Mouse (Mus musculus) hindbrain, embryonic 16.5 days (tissue): ENCODE results near the gene Arg2. TPM values are rescaled to one million over a fixed set of nuclear protein-coding genes. Genes with fewer than 3 reads are reported as not detected.
"Not testable (repeated sequence)": the region's sequence is repeated elsewhere in the genome, so short reads cannot be mapped to it uniquely, and the experiment has no call there.

Source experiments
- ATAC-seq: fragments of 200-750 bp; cut with Nextera tagmentation; 2 replicates; pipeline ENCODE4 v1.8.0; 2017; ENCODE audit warnings: moderate TSS enrichment, moderate library complexity
- H3K27ac ChIP-seq: fragments of 300-500 bp; sonication (generic); 2 replicates; pipeline ENCODE4 v1.5.1; 2014; ENCODE audit warnings: low read depth, mild to moderate bottlenecking, control low read depth, low read length, moderate library complexity
- H3K27me3 ChIP-seq: fragments of 300-500 bp; sonication (generic); replicated peaks from 2 replicates; pipeline ENCODE4 v1.6.1; 2014; ENCODE audit warnings: low read length; ENCODE audit not compliant: control insufficient read depth, insufficient read depth
- H3K36me3 ChIP-seq: fragments of 300-500 bp; sonication (generic); 2 replicates; pipeline ENCODE4 v1.6.1; 2014; ENCODE audit warnings: mild to moderate bottlenecking, low read length, moderate library complexity, mixed read lengths; ENCODE audit not compliant: control insufficient read depth, insufficient read depth
- H3K4me1 ChIP-seq: fragments of 300-500 bp; sonication (generic); 2 replicates; pipeline ENCODE4 v1.6.1; 2014; ENCODE audit warnings: low read depth, low read length; ENCODE audit not compliant: control insufficient read depth, insufficient read depth
- H3K4me2 ChIP-seq: fragments of 300-500 bp; sonication (generic); 2 replicates; pipeline ENCODE4 v1.6.1; 2014; ENCODE audit warnings: mild to moderate bottlenecking, low read length, control low read depth, moderate library complexity
- H3K4me3 ChIP-seq: fragments of 300-500 bp; sonication (generic); 2 replicates; pipeline ENCODE4 v1.5.1; 2014; ENCODE audit warnings: mild to moderate bottlenecking, low read length, control low read depth, moderate library complexity
- H3K9ac ChIP-seq: fragments of 300-500 bp; sonication (generic); 2 replicates; pipeline ENCODE4 v1.6.1; 2014; ENCODE audit warnings: low read depth, mild to moderate bottlenecking, control low read depth, low read length, moderate library complexity
- H3K9me3 ChIP-seq: fragments of 300-500 bp; sonication (generic); 2 replicates; pipeline ENCODE4 v1.6.1; 2014; ENCODE audit warnings: mild to moderate bottlenecking, low read length, moderate library complexity; ENCODE audit not compliant: control insufficient read depth
- WGBS: fragments of 180-500 bp; shearing (Covaris S2); extraction: QIAGEN DNeasy Blood & Tissue Kit; methylation state at CpG from one replicate; pipeline ENCODE4 v1.1.7; 2014; 5-methylcytosine and 5-hydroxymethylcytosine counted together
- polyA plus RNA-seq: library from polyadenylated mRNA; unstranded; fragments of >200 nt; fragmentation: Nextera tagmentation; extraction: Ambion mirVana; gene quantifications from 2 replicates; pipeline ENCODE4 v1.2.1, GENCODE M21; 2015

Gene Arg2
- polyA plus RNA-seq, 1 experiment from 2014 or later = 27.9 TPM

- Histone ChIP-seq H3K4me2 (no peak overlapping the region), H3K9ac (no peak overlapping the region), H3K27me3 (no peaks in the 10 kb centered on the region), H3K36me3 (peaks cover 2% of the 10 kb centered on the region; the same call in 1 of the 2 replicates), H3K27ac (no peak overlapping the region), H3K4me3 (no peak overlapping the region), H3K9me3 (no peaks in the 10 kb centered on the region), H3K4me1 (no peaks in the 10 kb centered on the region)
- 93% methylated on average over 6 of the region's 6 CpGs for WGBS
- ATAC-seq = no peak
These were observed 19.1 kb downstream of the Arg2 start for GRCm38 (mm10) chr12:79149653-79150052.

GRCm38 (mm10) chr12:79162876-79163275 is 32.3 kb downstream of the Arg2 start:
- Histone ChIP-seq H3K9me3 (no peaks in the 10 kb centered on the region), H3K4me1 (no peaks in the 10 kb centered on the region), H3K4me3 (no peak overlapping the region), H3K4me2 (no peak overlapping the region), H3K27ac (no peak overlapping the region), H3K27me3 (no peaks in the 10 kb centered on the region), H3K9ac (no peak overlapping the region), H3K36me3 (peaks cover 41% of the 10 kb centered on the region)
- WGBS = 96% methylated on average over 3 of the region's 3 CpGs
- no peak for ATAC-seq

GRCm38 (mm10) chr12:79169173-79169572 is 38.6 kb downstream of the Arg2 start:
- no peaks in the 10 kb centered on the region for H3K27me3 ChIP-seq
- H3K4me3 ChIP-seq = no peak overlapping the region
- no peak for ATAC-seq
- no peak overlapping the region for H3K4me2 ChIP-seq
- no peak overlapping the region for H3K9ac ChIP-seq
- peaks cover 10% of the 10 kb centered on the region for H3K4me1 ChIP-seq
- 0 out of 2 replicates have a peak, but pooled peaks cover 8% of the 10 kb centered on the region for H3K36me3 ChIP-seq
- H3K9me3 ChIP-seq = no peaks in the 10 kb centered on the region
- H3K27ac ChIP-seq = no peak overlapping the region

GRCm38 (mm10) chr12:79170421-79170820 is 39.8 kb downstream of the Arg2 start:
- H3K36me3 ChIP-seq = 0 out of 2 replicates have a peak, but pooled peaks cover 3% of the 10 kb centered on the region
- no peak overlapping the region for H3K9ac ChIP-seq
- no peak overlapping the region for H3K4me3 ChIP-seq
- no peak overlapping the region for H3K27ac ChIP-seq
- no peak overlapping the region for H3K4me2 ChIP-seq
- WGBS = 72% methylated on average over 3 of the region's 3 CpGs
- no peaks in the 10 kb centered on the region for H3K9me3 ChIP-seq
- peaks cover 10% of the 10 kb centered on the region for H3K4me1 ChIP-seq
- ATAC-seq = no peak
- no peaks in the 10 kb centered on the region for H3K27me3 ChIP-seq

GRCm38 (mm10) chr12:79171269-79171995 is 40.9 kb downstream of the Arg2 start:
- 31% methylated on average over 12 of the region's 12 CpGs for WGBS
- H3K27ac ChIP-seq = peak overlapping the region; percentile 97; the same call in 1 of the 2 replicates
- no peak for ATAC-seq
- peaks cover 8% of the 10 kb centered on the region; the same call in 1 of the 2 replicates for H3K36me3 ChIP-seq
- H3K4me1 ChIP-seq = peaks cover 10% of the 10 kb centered on the region
- peak overlapping the region; percentile 90 for H3K9ac ChIP-seq
- H3K27me3 ChIP-seq = no peaks in the 10 kb centered on the region
- no peaks in the 10 kb centered on the region for H3K9me3 ChIP-seq
- peak overlapping the region; percentile 72 for H3K4me2 ChIP-seq
- H3K4me3 ChIP-seq = peak overlapping the region; percentile 86

- Histone ChIP-seq H3K4me3 (peak within 1 kb of the TSS; percentile 86), H3K27me3 (no peaks in the 10 kb centered on the region), H3K27ac (peak within 1 kb of the TSS; percentile 97), H3K4me1 (peaks cover 10% of the 10 kb centered on the region), H3K36me3 (peaks cover 8% of the 10 kb centered on the region; the same call in 1 of the 2 replicates), H3K9me3 (no peaks in the 10 kb centered on the region), H3K9ac (peak within 1 kb of the TSS; percentile 90), H3K4me2 (peak within 1 kb of the TSS; percentile 72)
- under 1% methylated on average over 49 of the region's 73 CpGs for WGBS
- ATAC-seq = peak; percentile 99
These were observed 41.7 kb downstream of the Arg2 start, which contains the start of gene Vti1b for GRCm38 (mm10) chr12:79172019-79172941. TSS of gene Vti1b (minus strand) at chr12:79172667.

- Histone ChIP-seq H3K4me1 (peaks cover 10% of the 10 kb centered on the region), H3K4me3 (no peak overlapping the region), H3K9me3 (no peaks in the 10 kb centered on the region), H3K27me3 (no peaks in the 10 kb centered on the region), H3K27ac (no peak overlapping the region), H3K9ac (no peak overlapping the region), H3K4me2 (no peak overlapping the region), H3K36me3 (peaks cover 8% of the 10 kb centered on the region; the same call in 1 of the 2 replicates)
- no peak for ATAC-seq
- WGBS = 87% methylated on average over 5 of the region's 5 CpGs
These were observed 43.1 kb downstream of the Arg2 start for GRCm38 (mm10) chr12:79173721-79174120.

GRCm38 (mm10) chr12:79175998-79176397 is 45.4 kb downstream of the Arg2 start:
- Histone ChIP-seq H3K4me1 (peaks cover 6% of the 10 kb centered on the region), H3K4me3 (no peak overlapping the region), H3K36me3 (peaks cover 8% of the 10 kb centered on the region; the same call in 1 of the 2 replicates), H3K9me3 (no peaks in the 10 kb centered on the region), H3K27ac (no peak overlapping the region), H3K9ac (no peak overlapping the region), H3K27me3 (no peaks in the 10 kb centered on the region), H3K4me2 (no peak overlapping the region)
- ATAC-seq = no peak
- WGBS = 88% methylated on average over 5 of the region's 5 CpGs

GRCm38 (mm10) chr12:79185160-79185559 is 54.6 kb downstream of the Arg2 start:
- 96% methylated on average over 6 of the region's 6 CpGs for WGBS
- H3K9me3 ChIP-seq, ATAC-seq, H3K4me2 ChIP-seq, H3K4me3 ChIP-seq, H3K27ac ChIP-seq, H3K27me3 ChIP-seq, H3K9ac ChIP-seq: not testable (repeated sequence)
- H3K36me3 ChIP-seq = peaks cover 34% of the 10 kb centered on the region
- peaks cover 12% of the 10 kb centered on the region for H3K4me1 ChIP-seq
